Mouse (Mus musculus) embryonic fibroblast, embryonic 13.5 days (primary cell): Measurements from ENCODE around the gene Tcf7l1.
A peak's percentile ranks its signal among the peaks of the same experiment; 100 is the strongest.

Source experiments
- CTCF ChIP-seq: IDR thresholded peaks from 2 replicates; pipeline ENCODE4 v1.5.1; 2011; ENCODE audit warnings: mild to moderate bottlenecking, control low read depth, low read length, moderate library complexity, borderline replicate concordance; ENCODE audit not compliant: insufficient read depth
- POLR2A ChIP-seq: IDR thresholded peaks from 2 replicates; pipeline ENCODE4 v1.6.1; 2011; ENCODE audit warnings: low read depth, mild to moderate bottlenecking, control low read depth, low read length, moderate library complexity

- peak; percentile 61; the same call in 1 of the 2 replicates for TF ChIP-seq CTCF
- TF ChIP-seq POLR2A: no peak
These were observed 122.0 kb downstream of the Tcf7l1 start for GRCm38 (mm10) chr6:72667021-72667420.
